Mouse (Mus musculus) forebrain, embryonic 11.5 days (tissue): Measurements from ENCODE around the gene Nt5dc1. TPM values are rescaled to one million over a fixed set of nuclear protein-coding genes. Genes with fewer than 3 reads are reported as not detected.

Source experiments
- ATAC-seq: fragments of 200-750 bp; cut with Nextera tagmentation; replicated peaks from 2 replicates; pipeline ENCODE4 v1.8.0; 2017; ENCODE audit warnings: moderate TSS enrichment; ENCODE audit not compliant: low FRiP score
- DNase-seq: peaks from one replicate; pipeline ENCODE4 v3.0.0-alpha.2; 2017; ENCODE audit warnings: low spot score
- H3K27ac ChIP-seq: fragments of 300-500 bp; sonication (generic); 2 replicates; pipeline ENCODE4 v1.5.1; 2014; ENCODE audit warnings: low read depth, low read length
- H3K27me3 ChIP-seq: fragments of 300-500 bp; sonication (generic); 2 replicates; pipeline ENCODE4 v1.6.1; 2014; ENCODE audit warnings: mild to moderate bottlenecking, low read length, mixed read lengths; ENCODE audit not compliant: control insufficient read depth, insufficient read depth
- H3K36me3 ChIP-seq: fragments of 300-500 bp; sonication (generic); 2 replicates; pipeline ENCODE4 v1.6.1; 2014; ENCODE audit warnings: mild to moderate bottlenecking, low read length, moderate library complexity, mixed read lengths; ENCODE audit not compliant: control insufficient read depth, insufficient read depth
- H3K4me1 ChIP-seq: fragments of 300-500 bp; sonication (generic); replicated peaks from 2 replicates; pipeline ENCODE4 v1.6.1; 2014; ENCODE audit warnings: low read length, mixed read lengths; ENCODE audit not compliant: control insufficient read depth, insufficient read depth
- H3K4me2 ChIP-seq: fragments of 300-500 bp; sonication (generic); 2 replicates; pipeline ENCODE4 v1.6.1; 2014; ENCODE audit warnings: low read depth, mild to moderate bottlenecking, low read length, moderate library complexity, mixed read lengths; ENCODE audit not compliant: severe bottlenecking
- H3K4me3 ChIP-seq: fragments of 300-500 bp; sonication (generic); 2 replicates; pipeline ENCODE4 v1.5.1; 2014; ENCODE audit warnings: low read depth, low read length
- H3K9ac ChIP-seq: fragments of 300-500 bp; sonication (generic); 2 replicates; pipeline ENCODE4 v1.6.1; 2014; ENCODE audit warnings: low read length
- H3K9me3 ChIP-seq: fragments of 300-500 bp; sonication (generic); 2 replicates; pipeline ENCODE4 v1.6.1; 2016; ENCODE audit warnings: low read length, mixed read lengths; ENCODE audit not compliant: control insufficient read depth
- WGBS: fragments of 180-500 bp; shearing (Covaris S2); extraction: QIAGEN DNeasy Blood & Tissue Kit; methylation state at CpG from one replicate; pipeline ENCODE4 v1.1.7; 2014; 5-methylcytosine and 5-hydroxymethylcytosine counted together
- polyA plus RNA-seq: library from polyadenylated mRNA; unstranded; fragments of >200 nt; fragmentation: Nextera tagmentation; extraction: Ambion mirVana; gene quantifications from 2 replicates; pipeline ENCODE4 v1.2.1, GENCODE M21; 2014

The Nt5dc1 gene
- polyA plus RNA-seq, 1 experiment from 2014 or later: 7.4 TPM

DNA sequence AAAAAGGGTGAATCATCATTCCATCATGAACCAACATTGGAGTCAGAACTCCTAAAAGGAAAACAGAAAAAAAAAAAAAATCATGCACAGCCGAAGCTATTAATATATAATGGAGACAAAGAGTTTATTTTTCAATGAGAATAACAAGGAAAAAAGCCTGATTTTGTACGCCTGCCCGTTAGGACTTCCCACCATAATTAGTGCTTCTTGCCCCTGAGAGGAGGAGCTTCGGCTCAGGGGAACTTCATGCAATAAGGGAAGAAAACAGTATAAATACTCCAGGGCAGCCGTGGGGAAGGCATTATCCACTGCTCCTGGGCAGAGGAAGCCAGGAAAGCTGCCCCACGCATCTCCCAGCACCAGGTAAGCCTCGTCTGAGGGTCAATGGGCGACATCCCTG is 28.7 kb downstream of the Nt5dc1 start, which contains the start of gene Col10a1:
Gene Col10a1, plus strand, starts transcription at position 301 of the 400 bp plus-strand sequence.
- Histone ChIP-seq H3K36me3 (no peaks in the 10 kb centered on the region), H3K27ac (no peak within 1 kb of the TSS), H3K9me3 (no peaks in the 10 kb centered on the region), H3K4me1 (no peaks in the 10 kb centered on the region), H3K4me2 (no peak within 1 kb of the TSS), H3K4me3 (no peak within 1 kb of the TSS), H3K9ac (no peak within 1 kb of the TSS), H3K27me3 (no peaks in the 10 kb centered on the region)
- DNase-seq: no peak
- no peak for ATAC-seq
- 64% methylated on average over 8 of the region's 8 CpGs for WGBS

DNA sequence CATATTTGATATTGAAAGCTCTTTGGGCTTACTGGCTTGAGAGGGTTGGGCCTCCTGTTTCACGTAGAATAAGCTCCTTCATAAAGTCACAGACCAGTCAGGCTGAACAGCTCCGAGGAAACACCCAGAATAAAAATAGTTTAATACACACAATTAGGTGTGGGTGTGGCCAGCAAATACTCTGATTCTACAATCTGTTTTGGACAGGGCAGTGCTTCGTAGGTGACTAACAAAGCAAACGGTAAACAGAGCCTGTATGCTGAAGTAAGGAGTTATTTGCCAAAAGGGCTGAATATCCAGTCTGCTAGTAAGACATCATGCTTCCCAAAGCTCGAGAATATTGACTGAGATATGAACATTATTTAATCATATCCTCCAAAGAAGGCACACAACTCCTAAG is 32.7 kb downstream of the Nt5dc1 start:
- no peak overlapping the region for H3K4me2 ChIP-seq
- no peak overlapping the region for H3K9ac ChIP-seq
- ATAC-seq (no peak), DNase-seq (no peak)
- H3K4me3 ChIP-seq: no peak overlapping the region
- WGBS: 88% methylated on average over 5 of the region's 5 CpGs
- H3K27ac ChIP-seq: no peak overlapping the region
- H3K27me3 ChIP-seq: no peaks in the 10 kb centered on the region
- H3K4me1 ChIP-seq: no peaks in the 10 kb centered on the region
- H3K36me3 ChIP-seq: no peaks in the 10 kb centered on the region
- no peaks in the 10 kb centered on the region for H3K9me3 ChIP-seq

DNA sequence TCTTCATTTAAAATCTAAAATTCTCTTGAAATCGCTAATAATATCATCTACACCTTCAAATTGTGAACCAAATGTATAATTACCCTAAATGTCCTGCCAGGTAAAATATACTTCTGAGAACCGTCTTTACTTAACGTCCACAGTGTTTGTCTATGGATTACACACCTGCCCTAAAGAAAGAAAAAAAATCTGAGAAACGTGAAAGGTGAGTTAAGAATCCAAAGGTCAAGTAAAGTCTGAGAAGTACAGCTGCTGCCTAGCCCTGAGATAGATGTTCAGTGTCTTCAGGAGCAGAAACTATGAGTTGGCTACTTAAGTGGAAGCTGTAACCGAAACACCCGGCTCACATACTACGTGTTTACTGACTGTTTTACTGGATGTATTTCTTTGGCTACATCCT is 45.0 kb downstream of the Nt5dc1 start:
- Histone ChIP-seq H3K4me3 (no peak overlapping the region), H3K9me3 (no peaks in the 10 kb centered on the region), H3K4me1 (no peaks in the 10 kb centered on the region), H3K27me3 (no peaks in the 10 kb centered on the region), H3K36me3 (no peaks in the 10 kb centered on the region), H3K4me2 (no peak overlapping the region), H3K9ac (no peak overlapping the region), H3K27ac (no peak overlapping the region)
- 91% methylated on average over 7 of the region's 7 CpGs for WGBS
- no peak for ATAC-seq
- no peak for DNase-seq

DNA sequence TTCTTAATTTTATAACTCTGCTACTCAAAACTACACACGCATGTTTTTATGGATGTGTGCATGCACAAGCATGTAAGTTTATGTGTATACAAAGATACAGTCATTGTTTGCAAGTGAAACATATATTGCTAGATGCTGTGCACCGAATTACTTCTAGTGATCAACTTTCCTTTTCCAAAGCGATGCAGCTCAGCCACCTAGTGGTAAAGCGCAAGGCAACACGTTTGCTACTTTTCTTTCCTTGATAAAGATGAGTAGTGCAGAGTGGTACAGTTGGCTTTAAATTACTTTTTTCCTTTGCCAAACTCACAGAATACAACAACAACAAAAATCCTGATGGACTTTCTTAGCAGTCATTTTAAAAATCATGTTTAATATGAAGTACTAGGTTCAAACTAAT is 50.2 kb downstream of the Nt5dc1 start:
- Histone ChIP-seq H3K9me3 (no peaks in the 10 kb centered on the region), H3K4me2 (no peak overlapping the region), H3K27ac (no peak overlapping the region), H3K4me3 (no peak overlapping the region), H3K36me3 (no peaks in the 10 kb centered on the region), H3K4me1 (no peaks in the 10 kb centered on the region), H3K9ac (no peak overlapping the region), H3K27me3 (no peaks in the 10 kb centered on the region)
- DNase-seq (no peak), ATAC-seq (no peak)
- WGBS: 72% methylated on average over 5 of the region's 5 CpGs

DNA sequence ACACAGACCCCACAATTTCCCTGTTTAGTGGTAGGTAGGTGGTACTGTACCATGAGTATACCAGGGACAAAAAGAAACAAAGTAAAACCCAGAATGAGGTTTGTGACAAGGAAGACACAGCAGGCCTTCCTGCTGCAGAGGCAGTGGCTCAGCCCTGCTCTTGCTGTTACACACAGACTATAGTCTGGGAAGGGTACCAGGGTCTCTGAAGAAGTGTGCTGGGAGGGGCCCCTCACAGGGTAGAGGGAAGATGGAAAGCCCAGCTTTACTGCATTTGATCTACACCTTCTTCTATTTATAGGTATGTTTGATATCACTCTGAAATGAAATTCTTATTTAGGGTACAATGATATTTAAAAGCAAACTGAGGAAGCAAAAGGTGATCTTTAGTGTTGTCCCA is 54.6 kb downstream of the Nt5dc1 start:
- DNase-seq: no peak
- no peak overlapping the region for H3K4me3 ChIP-seq

DNA sequence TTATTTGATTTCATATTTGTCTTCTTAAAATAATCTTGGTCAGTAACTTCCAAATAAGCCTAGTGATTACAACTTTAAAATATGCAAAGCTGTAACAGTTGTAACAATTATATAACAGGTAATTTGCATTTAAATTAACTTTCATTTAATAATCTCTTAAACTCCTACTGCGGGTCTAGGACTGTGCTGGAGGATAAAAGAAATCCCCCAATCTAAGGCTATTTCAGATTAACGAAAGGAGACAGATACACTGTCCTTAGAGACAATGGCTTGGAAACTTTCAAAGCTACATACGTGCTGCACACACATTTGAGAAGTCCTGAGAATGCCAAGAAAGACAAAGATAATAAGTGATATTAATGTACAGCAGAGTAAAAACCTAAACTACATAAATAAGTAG is 60.1 kb downstream of the Nt5dc1 start:
- H3K27me3 ChIP-seq: no peaks in the 10 kb centered on the region
- no peak overlapping the region for H3K4me3 ChIP-seq
- no peak overlapping the region for H3K27ac ChIP-seq
- WGBS: 69% methylated on average over 3 of the region's 3 CpGs
- H3K9ac ChIP-seq: no peak overlapping the region
- no peaks in the 10 kb centered on the region for H3K9me3 ChIP-seq
- H3K4me1 ChIP-seq: no peaks in the 10 kb centered on the region
- DNase-seq: no peak
- H3K4me2 ChIP-seq: no peak overlapping the region
- H3K36me3 ChIP-seq: no peaks in the 10 kb centered on the region
- no peak for ATAC-seq

More for the DNA sequence above, 54.6 kb downstream of the Nt5dc1 start:
- H3K4me1 ChIP-seq: no peaks in the 10 kb centered on the region
- no peaks in the 10 kb centered on the region for H3K9me3 ChIP-seq
- H3K27me3 ChIP-seq: no peaks in the 10 kb centered on the region
- ATAC-seq: no peak
- H3K36me3 ChIP-seq: no peaks in the 10 kb centered on the region
- H3K27ac ChIP-seq: no peak overlapping the region
- H3K4me2 ChIP-seq: no peak overlapping the region
- no peak overlapping the region for H3K9ac ChIP-seq

DNA sequence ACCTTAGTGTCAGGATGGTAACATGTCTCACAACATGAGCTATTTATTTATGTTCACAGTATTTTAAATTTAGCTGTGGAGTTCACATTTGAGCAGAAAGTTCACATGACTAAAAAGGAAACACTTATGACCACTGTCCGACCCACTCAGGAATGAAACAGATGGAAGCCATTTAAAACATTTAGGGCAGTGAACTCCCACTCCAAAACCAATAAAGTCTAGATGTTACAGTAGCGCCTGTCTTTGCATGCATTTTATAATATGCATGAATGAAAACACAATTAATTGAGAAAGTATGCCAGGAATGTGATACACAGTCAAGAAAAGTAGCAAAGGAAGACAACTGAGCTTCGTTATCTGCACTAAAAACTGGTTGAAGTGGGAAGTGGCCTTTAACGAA is 66.2 kb downstream of the Nt5dc1 start:
- DNase-seq (no peak), ATAC-seq (no peak)
- H3K9ac ChIP-seq: no peak overlapping the region
- H3K27ac ChIP-seq: no peak overlapping the region
- H3K4me1 ChIP-seq: no peaks in the 10 kb centered on the region
- no peaks in the 10 kb centered on the region for H3K9me3 ChIP-seq
- H3K4me3 ChIP-seq: no peak overlapping the region
- H3K36me3 ChIP-seq: no peaks in the 10 kb centered on the region
- H3K27me3 ChIP-seq: no peaks in the 10 kb centered on the region
- 84% methylated on average over 4 of the region's 4 CpGs for WGBS
- no peak overlapping the region for H3K4me2 ChIP-seq

DNA sequence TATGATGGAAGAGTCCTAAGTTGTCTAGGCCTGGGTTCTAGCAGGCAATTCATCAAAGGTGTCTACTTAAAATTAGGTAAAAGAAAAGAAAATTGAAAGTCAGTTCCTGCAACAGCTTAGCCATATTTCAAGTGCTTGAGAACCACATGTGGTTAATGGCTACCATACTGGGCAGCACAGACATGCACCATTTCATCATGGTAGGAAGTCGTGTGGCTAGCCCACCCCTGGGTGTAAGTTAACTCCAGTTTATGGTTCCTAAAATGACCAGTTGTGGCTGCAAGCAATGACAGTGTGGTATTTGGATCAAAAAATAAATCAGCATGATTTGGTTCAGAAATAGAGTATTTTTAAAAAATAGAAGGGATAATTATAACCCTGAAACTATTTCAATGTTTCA is 76.5 kb downstream of the Nt5dc1 start:
- Histone ChIP-seq H3K4me3 (no peak overlapping the region), H3K4me2 (no peak overlapping the region), H3K27me3 (no peaks in the 10 kb centered on the region), H3K36me3 (no peaks in the 10 kb centered on the region), H3K9me3 (no peaks in the 10 kb centered on the region), H3K27ac (no peak overlapping the region), H3K4me1 (no peaks in the 10 kb centered on the region), H3K9ac (no peak overlapping the region)
- ATAC-seq: no peak
- no peak for DNase-seq
- 85% methylated on average over 1 of the region's 1 CpGs for WGBS

DNA sequence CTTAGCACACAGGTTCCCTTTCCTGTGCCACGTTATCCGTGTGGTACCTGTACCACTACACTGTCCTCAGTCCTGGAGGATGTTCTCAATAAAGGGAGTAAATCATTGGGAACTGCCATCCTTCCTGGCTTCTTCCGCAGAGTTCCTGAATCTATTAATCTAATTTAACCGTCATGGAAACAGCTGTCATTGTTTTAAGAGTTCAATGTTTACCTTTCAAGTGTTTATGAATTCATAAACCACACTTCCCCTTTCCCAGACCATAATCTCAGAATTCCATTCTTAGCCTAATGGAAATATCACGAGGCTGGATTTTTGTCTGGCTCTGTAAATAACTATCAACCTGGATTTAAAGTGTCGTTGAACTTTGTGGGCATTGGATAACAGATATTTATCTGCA is 77.3 kb downstream of the Nt5dc1 start:
- no peak overlapping the region for H3K4me3 ChIP-seq
- H3K27ac ChIP-seq: no peak overlapping the region
- no peak for DNase-seq
- ATAC-seq: no peak
- H3K36me3 ChIP-seq: no peaks in the 10 kb centered on the region
- no peak overlapping the region for H3K4me2 ChIP-seq
- H3K9ac ChIP-seq: no peak overlapping the region
- no peaks in the 10 kb centered on the region for H3K9me3 ChIP-seq
- no peaks in the 10 kb centered on the region for H3K4me1 ChIP-seq
- WGBS: 79% methylated on average over 6 of the region's 6 CpGs
- H3K27me3 ChIP-seq: no peaks in the 10 kb centered on the region
